Mouse (Mus musculus) MN1 (cell line): ENCODE results near the gene Diras1.

ENCODE experiments used
- DNase-seq: peaks from one replicate; pipeline ENCODE4 v3.0.0-alpha.2; 2016; ENCODE audit warnings: low spot score

The Diras1 gene

DNA sequence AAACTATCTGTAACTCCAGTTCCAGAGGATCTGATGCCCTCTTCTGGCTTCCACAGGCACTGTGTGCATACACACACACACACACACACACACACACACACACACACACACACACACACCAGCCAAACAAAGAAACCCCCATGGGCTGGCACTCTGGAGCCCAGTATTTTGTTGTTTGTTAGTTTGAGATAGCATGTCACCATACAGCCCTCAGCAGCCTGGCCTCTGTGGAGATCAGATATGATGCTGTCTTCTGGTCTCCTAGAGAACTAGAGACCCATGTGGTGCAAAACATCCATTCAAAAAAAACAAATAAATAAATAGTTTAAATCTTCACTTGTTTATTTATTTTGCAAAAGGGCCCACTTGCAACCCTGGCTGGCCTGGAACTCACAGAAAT is 2.8 kb upstream of the Diras1 start:
- DNase-seq: no peak

DNA sequence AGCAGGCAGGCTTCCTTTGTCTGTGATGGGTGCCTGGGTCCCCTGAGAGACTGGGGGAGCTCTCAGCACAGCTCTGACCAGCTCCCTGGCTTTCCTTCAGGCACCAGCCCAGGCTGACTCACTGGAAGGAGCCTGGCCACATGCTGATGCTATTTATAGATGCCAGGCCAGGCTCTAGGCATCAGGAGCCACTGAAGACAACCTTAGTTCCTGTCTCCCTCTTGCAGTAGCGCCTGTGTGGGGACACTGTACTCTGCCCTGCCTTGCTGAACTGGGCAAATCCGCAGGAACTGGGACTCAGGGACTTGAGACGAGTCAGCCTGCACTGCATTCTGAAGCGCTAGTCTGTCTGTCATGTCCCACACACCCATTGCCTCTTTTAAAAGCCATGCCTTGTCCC is 1.9 kb upstream of the Diras1 start:
- DNase-seq: peak; percentile 88

DNA sequence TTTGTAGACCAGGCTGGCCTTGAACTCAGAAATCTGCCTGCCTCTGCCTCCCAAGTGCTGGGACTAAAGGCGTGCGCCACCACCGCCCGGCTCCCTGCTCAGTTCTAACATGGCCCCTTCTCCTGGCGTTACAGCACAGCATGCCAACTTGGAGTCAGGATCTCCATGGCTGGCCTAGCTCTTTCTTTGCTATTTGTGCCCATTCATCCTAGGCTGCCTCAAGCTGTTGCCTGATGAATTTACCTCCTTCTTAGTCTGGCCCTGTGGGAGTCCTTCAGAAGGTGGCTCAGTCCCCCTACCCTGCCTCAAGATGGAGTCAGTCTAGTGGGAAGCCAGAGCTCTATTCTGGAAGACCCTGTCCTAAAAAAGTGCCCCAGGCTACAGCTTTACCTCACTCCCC is 1.4 kb upstream of the Diras1 start:
- DNase-seq: no peak

DNA sequence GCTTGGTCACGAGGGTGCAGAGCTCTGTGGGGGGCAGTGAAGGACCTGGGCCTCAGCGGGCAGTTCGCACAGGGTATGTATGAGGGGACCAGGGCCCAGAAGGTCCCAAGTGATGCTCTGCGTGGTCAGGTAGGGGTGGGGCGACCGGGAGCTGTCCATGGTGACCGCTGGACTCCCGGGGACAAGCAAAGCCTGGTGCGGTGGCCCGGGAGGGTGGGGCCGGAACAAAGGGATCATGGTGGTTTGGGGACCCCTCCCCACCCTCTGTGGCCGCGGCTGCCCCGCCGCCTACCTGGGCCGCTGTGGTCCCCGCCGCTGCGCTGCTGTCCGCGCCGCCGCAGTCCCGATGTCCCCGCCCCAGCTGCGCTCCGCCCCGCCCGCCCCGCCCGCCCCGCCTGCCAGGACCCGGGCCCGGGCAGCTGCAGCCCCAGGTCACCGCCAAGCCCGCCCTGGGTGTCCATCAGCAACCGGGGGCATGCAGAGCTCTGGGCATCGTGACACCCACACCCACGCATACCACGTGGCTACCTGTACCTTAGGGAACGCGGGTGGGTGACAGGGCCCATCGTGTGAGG is 328 bp downstream of the Diras1 start:
- peak; percentile 43 for DNase-seq

DNA sequence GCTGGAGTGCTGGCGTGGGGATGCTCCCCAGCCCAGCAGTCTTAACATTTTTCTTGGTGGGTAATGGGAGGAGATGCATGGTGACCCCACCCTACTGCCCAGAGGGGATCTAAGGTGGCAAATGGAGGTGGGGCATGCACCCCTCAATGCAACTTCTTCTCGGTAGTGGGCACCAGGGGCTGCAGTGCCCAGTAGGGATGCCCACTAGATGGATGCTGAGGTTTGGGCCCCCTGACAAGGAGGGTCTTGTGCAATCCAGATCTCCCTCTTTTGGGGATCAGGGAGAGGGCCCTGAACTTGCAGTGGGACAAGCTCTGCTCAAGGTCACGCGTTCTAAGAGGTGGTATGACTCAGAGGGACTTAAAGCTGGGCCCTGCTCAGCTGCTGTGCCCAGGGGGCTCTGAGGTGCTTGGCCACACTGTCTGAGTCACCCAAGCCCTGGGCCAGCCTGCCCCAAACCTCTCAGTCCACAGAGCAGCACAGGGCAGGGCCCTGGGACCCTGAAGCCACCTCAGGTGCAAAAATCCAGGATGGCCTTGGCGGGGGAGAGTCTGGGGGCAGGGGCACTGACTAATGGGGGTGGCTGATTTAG is 1.0 kb downstream of the Diras1 start:
- DNase-seq: peak; percentile 52

DNA sequence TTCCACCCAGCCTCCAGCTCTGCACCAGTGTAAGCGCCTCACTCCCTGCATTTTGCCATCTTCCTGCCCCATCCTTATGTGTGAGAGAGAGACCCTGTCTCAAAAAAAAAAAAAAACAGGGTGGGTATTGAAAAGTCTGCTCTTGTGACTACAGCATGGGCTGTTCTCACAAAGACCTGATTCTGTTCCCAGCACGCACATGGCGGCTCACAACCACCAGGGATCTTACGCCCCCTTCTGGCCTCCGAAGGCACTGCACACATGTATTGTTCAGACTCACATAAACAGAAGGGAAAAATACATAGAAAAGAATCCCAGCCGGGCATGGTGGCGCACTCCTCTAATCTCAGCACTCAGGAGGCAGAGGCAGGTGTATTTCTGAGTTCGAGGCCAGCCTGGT is 2.7 kb downstream of the Diras1 start:
- DNase-seq: no peak

DNA sequence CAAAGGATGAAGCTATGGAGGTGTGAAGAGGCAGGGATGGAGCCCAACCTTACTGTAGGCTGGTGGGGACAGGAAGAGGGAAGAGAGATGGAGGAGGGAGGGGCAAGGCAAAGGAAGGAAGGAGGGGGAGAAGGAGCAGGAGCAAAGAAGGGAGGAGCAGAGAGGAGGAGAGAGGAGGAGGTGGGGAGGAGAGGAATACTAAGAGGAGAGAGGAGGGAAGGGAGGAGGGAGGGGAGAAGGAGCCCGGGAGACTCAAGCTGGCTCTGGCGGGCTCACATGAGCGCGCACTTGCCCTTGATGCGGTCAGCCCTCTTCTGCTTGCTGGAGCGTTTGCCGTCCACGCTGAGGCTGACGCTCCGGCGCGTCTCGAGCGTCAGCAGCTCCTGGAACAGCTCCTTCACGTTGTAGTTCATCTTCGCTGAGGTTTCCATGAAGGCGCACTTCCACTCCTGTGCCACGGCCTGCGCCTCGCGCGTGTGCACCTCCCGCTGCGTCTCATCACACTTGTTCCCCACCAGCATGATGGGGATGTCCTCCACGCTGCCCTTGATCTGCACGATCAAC is 3.8 kb downstream of the Diras1 start:
- no peak for DNase-seq

DNA sequence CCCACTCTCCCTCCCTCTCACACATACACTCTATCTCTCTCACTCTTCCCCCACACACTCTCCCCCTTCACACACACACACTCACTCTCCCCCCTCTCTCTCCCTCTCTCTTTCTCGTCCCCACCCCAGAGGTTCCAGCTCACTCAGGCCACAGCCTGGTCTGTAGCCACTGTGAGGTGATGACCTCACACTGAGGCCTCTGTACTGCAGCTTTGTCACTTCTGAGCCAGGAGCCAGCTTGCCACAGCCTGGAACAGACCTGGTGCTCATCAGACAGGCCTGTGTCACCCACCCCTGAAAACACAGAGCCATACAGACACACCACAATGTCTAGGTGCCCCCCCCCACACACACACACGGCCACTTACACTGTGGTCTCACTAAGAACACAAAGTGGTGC is 5.3 kb downstream of the Diras1 start:
- peak; percentile 62 for DNase-seq

DNA sequence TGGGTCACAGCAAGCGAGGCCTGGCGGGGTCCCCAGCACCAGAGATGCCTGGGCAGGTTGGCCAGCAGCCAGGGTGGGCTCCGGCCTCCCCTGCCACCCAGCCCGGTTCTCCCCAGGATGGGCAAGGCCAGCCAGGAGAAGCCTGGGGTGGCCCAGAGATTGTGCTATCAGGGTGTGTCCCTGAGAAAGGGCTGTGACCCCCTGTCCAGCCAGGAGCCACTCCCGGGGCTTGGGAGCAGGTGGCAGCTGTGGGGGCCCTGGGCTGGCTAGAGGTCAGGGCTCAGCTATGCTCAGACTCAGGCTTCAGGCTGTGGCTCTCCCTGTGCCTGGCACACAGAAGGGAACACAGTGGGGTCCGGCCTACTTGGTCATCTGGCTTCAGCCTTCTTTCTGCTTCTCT is 5.8 kb downstream of the Diras1 start:
- no peak for DNase-seq

DNA sequence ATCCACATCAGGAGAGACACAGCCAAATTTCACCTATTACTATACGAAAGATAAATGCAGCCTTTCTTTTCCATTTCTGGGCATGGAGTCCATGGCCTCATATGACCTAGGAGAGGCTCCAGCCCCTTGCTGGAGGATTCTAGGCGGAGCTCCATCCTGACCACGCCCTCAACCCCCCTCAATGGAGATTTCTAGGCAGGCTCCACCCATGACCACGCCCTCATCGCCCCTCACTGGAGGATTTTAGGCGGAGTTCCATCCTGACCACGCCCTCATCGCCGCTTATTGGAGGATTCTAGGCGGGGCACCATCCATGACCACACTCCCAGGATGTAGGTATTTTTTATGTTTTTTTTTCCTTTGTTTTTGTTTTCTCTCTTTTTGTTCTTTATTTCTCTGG is 7.1 kb downstream of the Diras1 start:
- no peak for DNase-seq

DNA sequence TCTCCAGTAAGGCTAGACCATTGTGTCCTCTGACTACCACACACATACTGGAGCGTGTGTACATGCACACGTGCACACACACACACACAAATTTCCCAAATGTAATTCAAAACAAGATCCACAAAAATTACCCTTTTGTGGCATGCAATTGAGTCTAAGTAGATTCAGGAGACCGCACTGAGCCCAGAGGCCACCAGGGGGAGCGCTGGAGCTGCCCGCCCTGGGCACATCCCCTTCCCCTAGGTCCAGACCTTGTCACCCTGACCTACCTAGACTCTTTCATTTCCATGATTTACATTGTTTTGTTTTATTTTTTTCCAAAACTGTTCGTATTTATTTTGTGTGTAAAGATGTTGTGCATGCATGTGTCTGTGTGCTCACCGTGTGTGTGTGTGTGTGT is 8.8 kb downstream of the Diras1 start:
- DNase-seq: peak; percentile 80

DNA sequence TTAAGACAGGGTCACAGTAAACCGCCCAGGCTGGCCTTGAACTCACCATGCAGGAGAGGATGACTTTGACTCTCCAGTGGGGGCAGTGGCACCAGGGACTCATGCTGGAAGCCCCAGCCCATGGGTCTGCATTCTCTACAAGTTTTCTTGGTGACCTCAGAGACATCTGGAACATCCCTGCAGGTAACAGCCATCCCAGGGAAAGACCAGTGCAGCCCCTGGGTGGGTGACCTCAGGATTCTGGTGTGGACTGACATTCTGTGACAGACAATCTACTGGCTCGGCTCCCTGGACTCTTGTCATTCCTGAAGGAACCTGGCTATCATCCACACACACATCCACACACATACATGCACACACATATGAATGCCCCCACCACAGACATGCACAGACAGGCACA is 9.8 kb downstream of the Diras1 start:
- DNase-seq: no peak

DNA sequence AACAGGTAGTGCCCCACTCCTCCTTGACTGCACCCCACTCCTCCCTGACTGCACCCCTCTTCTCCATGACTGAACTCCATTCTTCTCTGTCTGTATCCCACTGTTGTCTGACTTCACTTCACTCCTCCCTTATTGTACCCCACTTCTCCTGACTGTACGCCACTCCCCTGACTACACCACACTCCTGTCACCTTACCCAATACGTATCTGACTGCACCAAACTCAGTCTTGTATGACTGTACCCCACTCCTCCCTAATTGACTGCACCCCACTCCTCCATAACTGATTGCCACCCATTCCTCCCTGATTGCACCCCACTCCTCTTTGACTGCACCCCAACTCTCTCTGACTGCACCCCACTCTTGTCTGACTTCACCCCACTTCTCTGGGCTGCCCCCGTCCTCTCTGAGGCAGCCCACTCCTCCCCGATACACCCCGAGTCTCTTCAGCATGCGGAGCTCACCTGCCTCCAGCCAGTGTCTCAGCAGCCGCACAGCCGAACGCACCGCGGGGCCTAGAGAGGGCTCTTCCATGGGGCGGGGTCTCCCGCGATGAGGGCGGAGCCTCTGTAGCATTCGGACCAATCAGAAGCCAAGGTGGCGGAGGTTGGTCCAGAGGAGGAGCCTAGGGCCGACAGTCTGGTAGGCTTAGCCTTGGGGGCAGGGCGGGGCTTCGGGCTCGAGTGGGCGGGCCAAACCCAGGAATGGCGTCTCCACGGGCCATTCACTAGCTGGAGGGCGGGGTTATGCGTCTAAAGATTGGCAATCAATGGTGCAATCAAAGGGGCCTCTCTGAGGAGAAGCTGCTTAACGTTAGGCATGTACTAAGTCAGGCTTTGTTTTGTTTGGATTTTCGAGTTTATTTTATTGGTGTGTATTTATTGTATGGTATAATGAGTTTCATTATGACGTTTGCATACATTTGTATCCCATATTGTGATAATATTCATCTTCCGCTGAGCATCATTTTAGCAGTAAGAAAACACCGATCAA is 10.8 kb downstream of the Diras1 start, which contains the start of gene Gng7:
Gene Gng7 (minus strand): TSS at position 553 of the 992 bp plus-strand sequence.
- peak; percentile 96 for DNase-seq

DNA sequence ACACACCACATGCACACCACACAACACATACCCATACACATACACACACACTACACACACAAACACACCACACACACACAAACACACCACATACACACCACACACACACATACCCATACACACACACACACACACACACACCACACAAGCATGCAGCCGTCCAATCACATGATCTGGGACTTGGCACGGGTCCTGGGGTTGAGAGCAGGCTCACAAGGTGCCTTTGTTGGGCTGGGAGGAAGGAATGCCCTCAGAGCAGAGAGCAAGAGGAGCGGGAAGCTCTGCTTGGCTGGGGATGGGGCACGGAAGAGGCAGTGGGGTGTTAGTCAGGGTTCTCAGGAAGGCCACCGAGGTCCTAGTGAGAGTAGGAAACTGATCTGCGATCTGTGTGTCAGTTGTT is 14.6 kb downstream of the Diras1 start:
- no peak for DNase-seq

DNA sequence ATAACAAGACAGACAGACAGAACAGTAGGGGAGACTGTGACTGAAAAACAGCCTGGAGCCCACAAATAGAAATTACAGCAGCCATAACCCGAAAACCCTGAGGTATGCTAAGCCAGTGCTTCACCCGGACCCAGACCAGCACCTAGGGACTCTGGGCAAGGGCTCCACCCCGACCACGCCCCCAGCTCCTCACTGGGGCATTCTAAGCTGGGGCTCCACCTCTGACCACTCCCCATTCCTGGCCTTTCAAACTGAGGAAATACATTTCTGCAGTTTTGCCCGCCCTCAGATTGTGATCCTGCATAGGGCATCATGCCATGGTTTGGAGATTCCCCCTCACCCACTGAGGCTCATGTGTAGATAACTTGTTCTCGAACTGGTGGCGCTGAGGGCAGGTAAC is 18.2 kb downstream of the Diras1 start:
- DNase-seq: no peak

DNA sequence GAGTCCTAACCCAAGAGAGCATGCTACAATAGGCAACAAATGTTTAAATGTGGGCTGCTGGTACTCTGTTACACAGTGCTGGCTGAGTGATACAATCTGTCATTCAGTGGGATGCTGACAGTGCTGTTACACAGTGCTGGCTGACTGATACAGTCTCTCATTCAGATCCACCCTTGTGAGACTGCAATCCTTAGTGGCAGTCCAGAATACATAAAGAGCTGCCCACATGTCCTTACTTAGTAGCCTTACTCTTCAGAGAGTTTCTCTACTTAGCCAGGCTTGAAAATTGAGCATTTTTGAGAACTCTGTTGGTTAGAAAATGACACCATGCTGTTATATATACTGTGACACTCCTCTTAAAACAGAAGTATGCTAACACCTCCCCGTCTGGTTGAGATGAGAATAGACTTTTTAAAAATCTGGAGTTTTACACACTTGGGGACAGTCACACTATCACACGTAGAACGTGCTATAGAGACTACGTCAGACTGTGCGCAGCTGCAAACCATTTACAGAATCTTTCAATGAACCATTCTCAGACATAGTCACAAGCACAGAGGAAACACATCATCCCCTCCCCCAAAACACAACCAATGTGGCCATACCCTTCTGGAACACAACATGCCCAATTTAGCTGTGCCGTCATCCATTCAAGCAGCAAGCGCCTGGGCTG is 19.3 kb downstream of the Diras1 start:
- DNase-seq: no peak

DNA sequence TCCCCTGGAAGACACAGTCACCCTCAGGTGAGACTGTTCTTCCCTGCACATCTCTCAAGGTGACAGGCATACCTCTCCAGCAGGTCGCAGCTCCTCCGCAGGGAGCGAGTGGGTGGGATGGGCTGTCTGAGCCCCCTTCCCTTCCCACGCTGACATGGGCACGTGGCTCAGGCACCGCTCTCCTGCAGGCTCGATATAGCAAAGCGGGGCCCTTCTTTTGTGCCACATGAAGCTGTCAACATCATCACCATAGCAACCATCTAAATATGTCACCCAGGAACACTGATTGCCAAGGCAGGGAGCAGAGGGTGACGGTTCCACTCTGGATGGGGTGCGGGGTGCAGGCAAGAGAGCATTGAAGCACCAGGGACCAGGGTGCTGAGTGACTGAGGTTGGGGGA is 24.3 kb downstream of the Diras1 start:
- no peak for DNase-seq

DNA sequence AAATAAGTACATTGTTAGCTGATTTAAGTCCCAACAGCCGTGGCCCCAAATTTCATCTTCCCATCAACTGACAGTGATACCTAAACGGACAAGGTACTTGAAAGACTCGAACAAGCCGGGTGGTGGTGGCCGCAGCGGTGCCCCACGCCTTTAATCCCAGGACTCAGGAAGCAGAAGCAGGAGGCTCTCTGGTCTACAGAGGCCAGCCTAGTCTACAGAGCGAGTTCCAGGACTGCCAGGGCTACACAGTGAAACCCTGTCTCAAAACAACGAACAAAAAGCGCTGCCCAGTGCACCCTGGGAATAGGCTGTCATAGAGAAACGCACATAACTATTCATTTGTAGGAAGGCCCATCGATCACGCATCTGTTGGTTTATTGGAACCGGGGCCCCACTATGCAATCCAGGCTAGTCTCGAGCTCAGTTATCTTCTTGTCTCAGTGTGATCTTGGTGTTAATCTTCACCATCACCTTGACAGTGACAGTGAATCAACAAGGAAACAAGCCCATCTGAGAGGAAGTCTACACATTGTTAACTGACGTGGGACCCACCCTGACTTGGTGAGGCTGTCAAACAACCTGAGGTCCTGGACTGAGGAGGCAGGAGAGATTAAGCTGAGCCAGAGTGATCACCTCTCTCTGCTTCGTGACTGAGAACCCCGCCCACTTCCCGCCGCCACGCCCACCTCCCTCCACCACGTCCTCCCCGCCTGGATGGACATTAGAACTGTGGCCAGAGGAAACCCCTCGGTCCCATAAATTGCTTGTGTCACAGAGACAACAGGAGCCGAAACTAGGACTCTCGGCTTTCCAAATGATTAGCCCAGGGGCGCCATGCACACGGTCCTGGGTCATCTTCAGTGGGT is 25.0 kb downstream of the Diras1 start:
- no peak for DNase-seq

DNA sequence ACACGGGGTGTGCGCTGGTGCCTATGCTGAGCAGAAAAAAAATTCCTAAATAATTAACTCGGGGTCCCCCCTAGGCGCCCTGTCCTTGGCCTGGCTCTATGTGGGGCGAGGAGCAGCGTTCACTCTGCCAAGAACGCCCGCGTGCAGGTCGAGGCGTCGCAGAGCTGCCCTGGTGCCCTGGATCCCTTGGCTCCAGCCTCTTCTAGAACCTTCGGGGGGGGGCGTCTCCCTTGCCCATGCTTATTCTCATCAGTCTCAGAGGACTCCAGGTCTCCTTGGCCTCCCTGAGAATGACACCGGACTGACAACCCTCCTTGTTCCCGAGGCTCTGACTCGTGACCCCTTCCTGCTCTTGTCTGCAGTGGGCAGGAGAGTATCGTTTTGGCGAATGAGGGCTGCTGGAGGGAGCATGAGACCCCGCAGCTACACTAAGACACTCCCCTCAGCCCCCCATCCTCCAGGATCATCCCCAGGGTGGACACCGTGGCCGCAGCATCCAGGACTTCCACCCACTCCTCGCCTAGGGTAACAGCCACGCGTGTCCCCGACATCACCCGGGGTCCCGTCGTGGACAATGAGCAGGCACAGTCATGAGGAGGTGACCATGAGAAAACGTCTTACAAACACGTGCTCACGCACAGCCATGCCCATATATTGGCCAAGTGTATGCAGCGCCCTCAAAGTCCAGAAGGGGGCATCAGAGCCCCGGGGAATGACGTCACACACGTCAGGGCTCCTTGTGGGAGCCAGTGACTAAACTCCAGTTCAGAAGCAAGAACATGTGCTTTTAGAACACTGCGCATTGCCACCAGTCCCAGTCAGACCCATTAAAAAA is 25.9 kb downstream of the Diras1 start:
- DNase-seq: peak; percentile 96

DNA sequence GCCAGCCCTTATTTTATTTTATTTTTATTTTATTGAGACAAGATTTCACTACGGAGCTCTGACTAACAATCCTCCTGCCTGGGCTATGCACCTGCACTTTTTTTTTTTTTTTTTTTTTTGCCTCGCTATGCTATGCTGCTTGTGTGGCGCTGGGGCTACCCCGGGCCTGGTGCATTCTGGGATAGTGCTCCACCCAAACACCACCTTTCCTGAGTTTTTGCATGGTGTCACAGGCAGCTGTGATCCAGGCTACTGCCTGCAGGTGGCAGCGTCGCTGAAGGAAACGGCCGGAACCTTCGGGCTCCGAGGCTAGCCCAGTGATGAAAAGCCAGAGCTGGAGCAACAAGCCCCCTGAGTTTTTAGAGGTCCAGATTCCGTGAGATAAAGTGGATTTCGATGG is 26.7 kb downstream of the Diras1 start:
- peak; percentile 82 for DNase-seq
